Mouse (Mus musculus) spleen, adult 2 months (tissue): ENCODE measurements around the gene Cyp2s1.

Source experiments
- CTCF ChIP-seq: fragments of 200-500 bp; IDR thresholded peaks from 2 replicates; pipeline ENCODE4 v1.5.1; 2011; ENCODE audit warnings: mild to moderate bottlenecking, inconsistent platforms; ENCODE audit not compliant: insufficient read depth, insufficient read length, insufficient replicate concordance; ENCODE audit errors: extremely low read depth
- POLR2A ChIP-seq: fragments of 200-500 bp; IDR thresholded peaks from 2 replicates; pipeline ENCODE4 v1.6.1; 2011; ENCODE audit warnings: low read depth, low read length, inconsistent platforms

- TF ChIP-seq CTCF = no peak
- TF ChIP-seq POLR2A = no peak
Observed at GRCm38 (mm10) chr7:25798540-25798939, 18.2 kb downstream of the Cyp2s1 start.
